Mouse (Mus musculus) embryonic facial prominence, embryonic 11.5 days (tissue): ENCODE results near the gene Taldo1. TPM values are rescaled to one million over a fixed set of nuclear protein-coding genes. Genes with fewer than 3 reads are reported as not detected.

Source experiments
- ATAC-seq: fragments of 200-750 bp; cut with Nextera tagmentation; replicated peaks from 2 replicates; pipeline ENCODE4 v1.8.0; 2017; ENCODE audit warnings: low read depth; ENCODE audit not compliant: insufficient number of reproducible peaks, low FRiP score, low TSS enrichment
- DNase-seq: peaks from one replicate; pipeline ENCODE4 v3.0.0-alpha.2; 2015; ENCODE audit warnings: low spot score
- H3K27ac ChIP-seq: fragments of 300-500 bp; sonication (generic); replicated peaks from 2 replicates; pipeline ENCODE4 v1.5.1; 2014; ENCODE audit warnings: mild to moderate bottlenecking, low read depth, low read length, control low read depth
- H3K27me3 ChIP-seq: fragments of 300-500 bp; sonication (generic); 2 replicates; pipeline ENCODE4 v1.6.1; 2014; ENCODE audit warnings: mild to moderate bottlenecking, low read length, moderate library complexity, mixed read lengths; ENCODE audit not compliant: control insufficient read depth, insufficient read depth
- H3K36me3 ChIP-seq: fragments of 300-500 bp; sonication (generic); replicated peaks from 2 replicates; pipeline ENCODE4 v1.6.1; 2014; ENCODE audit warnings: low read depth, mild to moderate bottlenecking, low read length, moderate library complexity, mixed read lengths; ENCODE audit not compliant: control insufficient read depth, insufficient read depth
- H3K4me1 ChIP-seq: fragments of 300-500 bp; sonication (generic); 2 replicates; pipeline ENCODE4 v1.6.1; 2014; ENCODE audit warnings: low read length, mixed read lengths; ENCODE audit not compliant: control insufficient read depth, insufficient read depth
- H3K4me2 ChIP-seq: fragments of 300-500 bp; sonication (generic); 2 replicates; pipeline ENCODE4 v1.6.1; 2014; ENCODE audit warnings: low read depth, mild to moderate bottlenecking, control low read depth, low read length, moderate library complexity
- H3K4me3 ChIP-seq: fragments of 300-500 bp; sonication (generic); 2 replicates; pipeline ENCODE4 v1.5.1; 2014; ENCODE audit warnings: low read depth, low read length, control low read depth
- H3K9ac ChIP-seq: fragments of 300-500 bp; sonication (generic); replicated peaks from 2 replicates; pipeline ENCODE4 v1.6.1; 2014; ENCODE audit warnings: mild to moderate bottlenecking, control low read depth, low read length
- H3K9me3 ChIP-seq: fragments of 300-500 bp; sonication (generic); replicated peaks from 2 replicates; pipeline ENCODE4 v1.6.1; 2016; ENCODE audit warnings: mild to moderate bottlenecking, low read length, inconsistent platforms, mixed read lengths; ENCODE audit not compliant: control insufficient read depth
- WGBS: fragments of 180-500 bp; shearing (Covaris S2); extraction: QIAGEN DNeasy Blood & Tissue Kit; methylation state at CpG from one replicate; pipeline ENCODE4 v1.1.7; 2014; 5-methylcytosine and 5-hydroxymethylcytosine counted together
- polyA plus RNA-seq: library from polyadenylated mRNA; unstranded; fragments of >200 nt; fragmentation: Nextera tagmentation; extraction: Ambion mirVana; gene quantifications from 2 replicates; pipeline ENCODE4 v1.2.1, GENCODE M21; 2014

Gene Taldo1
- polyA plus RNA-seq, 1 experiment from 2014 or later, result 364 TPM

- no peak for ATAC-seq
- Histone ChIP-seq H3K27ac (no peak overlapping the region), H3K4me3 (no peak overlapping the region), H3K36me3 (no peaks in the 10 kb centered on the region), H3K4me2 (no peak overlapping the region), H3K9ac (no peak overlapping the region), H3K27me3 (no peaks in the 10 kb centered on the region), H3K9me3 (no peaks in the 10 kb centered on the region), H3K4me1 (no peaks in the 10 kb centered on the region)
- DNase-seq, result no peak
- WGBS, result 84% methylated on average over 9 of the region's 9 CpGs
Observed at GRCm38 (mm10) chr7:141420030-141420702, 28.2 kb downstream of the Taldo1 start.

GRCm38 (mm10) chr7:141423811-141424210, 31.8 kb downstream of the Taldo1 start:
- Histone ChIP-seq H3K36me3 (no peaks in the 10 kb centered on the region), H3K27me3 (no peaks in the 10 kb centered on the region), H3K4me3 (no peak overlapping the region), H3K4me1 (no peaks in the 10 kb centered on the region), H3K9ac (no peak overlapping the region), H3K4me2 (no peak overlapping the region), H3K27ac (no peak overlapping the region), H3K9me3 (no peaks in the 10 kb centered on the region)
- ATAC-seq, result no peak
- DNase-seq, result no peak
- WGBS, result 66% methylated on average over 4 of the region's 4 CpGs

- H3K36me3 ChIP-seq, result peaks cover 2% of the 10 kb centered on the region; the same call in 1 of the 2 replicates
- H3K27me3 ChIP-seq, result no peaks in the 10 kb centered on the region
- DNase-seq, result no peak
- no peak overlapping the region for H3K4me2 ChIP-seq
- WGBS, result 85% methylated on average over 12 of the region's 12 CpGs
- no peak overlapping the region for H3K27ac ChIP-seq
- H3K4me1 ChIP-seq, result 0 out of 2 replicates have a peak, but pooled peaks cover 5% of the 10 kb centered on the region
- ATAC-seq, result no peak
- H3K9me3 ChIP-seq, result no peaks in the 10 kb centered on the region
- no peak overlapping the region for H3K4me3 ChIP-seq
- H3K9ac ChIP-seq, result no peak overlapping the region
Observed at GRCm38 (mm10) chr7:141426948-141427730, 35.1 kb downstream of the Taldo1 start.

GRCm38 (mm10) chr7:141428701-141429100, 36.7 kb downstream of the Taldo1 start:
- H3K27me3 ChIP-seq, result no peaks in the 10 kb centered on the region
- peaks cover 2% of the 10 kb centered on the region; the same call in 1 of the 2 replicates for H3K36me3 ChIP-seq
- peak overlapping the region; percentile 66; the same call in 1 of the 2 replicates for H3K4me2 ChIP-seq
- WGBS, result 54% methylated on average over 5 of the region's 5 CpGs
- DNase-seq (no peak), ATAC-seq (no peak)
- H3K4me3 ChIP-seq, result peak overlapping the region; percentile 32; the same call in 1 of the 2 replicates
- H3K9ac ChIP-seq, result no peak overlapping the region
- H3K27ac ChIP-seq, result no peak overlapping the region
- H3K9me3 ChIP-seq, result no peaks in the 10 kb centered on the region
- H3K4me1 ChIP-seq, result 0 out of 2 replicates have a peak, but pooled peaks cover 5% of the 10 kb centered on the region

GRCm38 (mm10) chr7:141429310-141429709, 37.3 kb downstream of the Taldo1 start, which contains the start of gene Cend1:
Gene Cend1, minus strand, starts transcription at chr7:141429491.
- Histone ChIP-seq H3K36me3 (peaks cover 2% of the 10 kb centered on the region; the same call in 1 of the 2 replicates), H3K4me3 (peak within 1 kb of the TSS; percentile 32), H3K27ac (no peak within 1 kb of the TSS), H3K27me3 (no peaks in the 10 kb centered on the region), H3K9me3 (no peaks in the 10 kb centered on the region), H3K9ac (peak within 1 kb of the TSS; percentile 46), H3K4me2 (peak within 1 kb of the TSS; percentile 66), H3K4me1 (0 out of 2 replicates have a peak, but pooled peaks cover 5% of the 10 kb centered on the region)
- DNase-seq (peak; percentile 85), ATAC-seq (peak; percentile 82)
- 2% methylated on average over 19 of the region's 19 CpGs for WGBS

GRCm38 (mm10) chr7:141429840-141430584, 38.0 kb downstream of the Taldo1 start:
- peaks cover 2% of the 10 kb centered on the region; the same call in 1 of the 2 replicates for H3K36me3 ChIP-seq
- no peak overlapping the region; the same call in 1 of the 2 replicates for H3K9ac ChIP-seq
- no peaks in the 10 kb centered on the region for H3K27me3 ChIP-seq
- WGBS, result 63% methylated on average over 9 of the region's 9 CpGs
- no peak overlapping the region for H3K27ac ChIP-seq
- no peaks in the 10 kb centered on the region for H3K9me3 ChIP-seq
- peaks cover 5% of the 10 kb centered on the region; the same call in 1 of the 2 replicates for H3K4me1 ChIP-seq
- ATAC-seq, result no peak
- DNase-seq, result no peak
- H3K4me2 ChIP-seq, result no peak overlapping the region
- H3K4me3 ChIP-seq, result no peak overlapping the region

GRCm38 (mm10) chr7:141430585-141431240, 38.7 kb downstream of the Taldo1 start:
- no peak overlapping the region for H3K27ac ChIP-seq

More at GRCm38 (mm10) chr7:141430585-141431240, 38.7 kb downstream of the Taldo1 start:
- H3K9ac ChIP-seq, result no peak overlapping the region
- H3K4me3 ChIP-seq, result no peak overlapping the region
- H3K9me3 ChIP-seq, result no peaks in the 10 kb centered on the region
- 92% methylated on average over 9 of the region's 9 CpGs for WGBS
- no peak for ATAC-seq
- H3K36me3 ChIP-seq, result peaks cover 2% of the 10 kb centered on the region; the same call in 1 of the 2 replicates
- no peaks in the 10 kb centered on the region for H3K27me3 ChIP-seq
- H3K4me1 ChIP-seq, result peaks cover 5% of the 10 kb centered on the region; the same call in 1 of the 2 replicates
- H3K4me2 ChIP-seq, result no peak overlapping the region
- DNase-seq, result no peak
